Mouse (Mus musculus) left cerebral cortex, adult 9 months (tissue): ENCODE data around the gene 3100002H09Rik.
A peak's percentile ranks its signal among the peaks of the same experiment; 100 is the strongest.

Experiments
- DNase-seq, 2 experiments: peaks; one replicate each; pipeline ENCODE4 v3.0.0; 2022; ENCODE audit warnings: low spot score in 2 of 2

3100002H09Rik gene

GRCm38 (mm10) chr4:124615406-124615960 is 4.9 kb upstream of the 3100002H09Rik start:
- DNase-seq, result no peak

GRCm38 (mm10) chr4:124614189-124614588 is 3.6 kb upstream of the 3100002H09Rik start:
- no peak for DNase-seq

GRCm38 (mm10) chr4:124611768-124612167 is 1.2 kb upstream of the 3100002H09Rik start:
- DNase-seq, result no peak

- DNase-seq, result no peak
Observed at GRCm38 (mm10) chr4:124610066-124610465, 537 bp downstream of the 3100002H09Rik start.

DNA sequence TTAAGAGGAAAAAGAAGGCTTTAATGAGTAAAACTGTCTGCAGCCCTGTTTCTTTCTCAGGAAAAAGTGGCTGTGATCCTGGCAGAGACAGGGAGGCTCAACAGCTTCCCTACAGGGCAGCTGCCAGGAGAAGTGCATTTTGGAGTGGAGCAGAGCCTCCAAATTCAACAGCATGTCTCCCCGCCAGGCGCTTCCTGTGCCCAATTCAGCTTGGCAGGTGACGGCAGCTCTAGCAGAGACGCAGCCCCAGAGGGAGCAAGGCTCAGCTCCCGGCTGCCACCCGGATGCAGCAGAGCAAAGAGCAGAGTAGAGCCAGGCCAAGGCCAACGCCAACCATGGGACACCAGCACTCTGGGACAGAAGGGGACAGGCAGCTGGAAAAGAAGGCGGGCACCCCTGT is 3.4 kb downstream of the 3100002H09Rik start:
- DNase-seq, result peak in 1 of 2 experiments; percentile 50

DNA sequence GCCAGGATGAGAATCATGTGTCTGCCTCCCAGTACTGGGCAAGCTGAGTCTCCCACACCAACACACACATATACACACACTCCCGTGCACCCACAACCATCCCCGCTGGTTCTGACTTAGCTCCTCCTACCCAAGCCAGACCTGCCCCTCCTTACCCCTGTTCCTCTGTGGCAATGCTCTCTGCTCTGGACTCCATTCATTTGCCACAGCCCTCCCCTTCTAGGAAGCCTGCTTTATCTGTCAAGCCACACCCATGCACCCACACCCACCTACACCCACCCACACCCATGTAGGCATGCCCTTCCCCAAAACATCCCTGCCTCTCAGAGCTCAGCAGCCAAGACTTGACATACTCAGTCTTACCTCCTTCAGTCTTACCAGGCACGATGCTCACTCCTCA is 4.4 kb downstream of the 3100002H09Rik start:
- no peak for DNase-seq

DNA sequence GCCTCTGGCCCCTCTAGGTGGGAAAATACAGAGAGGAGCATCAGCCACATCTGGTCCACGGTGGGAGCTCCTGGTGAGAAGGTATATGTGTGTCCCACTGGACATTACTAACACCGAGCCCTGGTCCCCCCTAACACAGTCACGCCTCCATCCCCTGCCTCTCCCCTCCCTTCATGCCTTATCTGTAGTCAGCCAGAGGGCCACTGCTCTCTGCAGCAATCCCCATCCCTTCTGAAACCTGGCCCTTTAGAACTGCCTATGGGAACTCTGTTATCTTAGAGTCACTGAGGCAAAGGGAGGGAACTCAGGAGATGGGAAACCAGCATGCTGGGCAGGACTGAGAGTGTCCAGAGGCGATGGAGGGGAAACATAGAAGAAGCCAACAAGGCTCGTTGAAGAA is 5.3 kb downstream of the 3100002H09Rik start:
- DNase-seq, result no peak

DNA sequence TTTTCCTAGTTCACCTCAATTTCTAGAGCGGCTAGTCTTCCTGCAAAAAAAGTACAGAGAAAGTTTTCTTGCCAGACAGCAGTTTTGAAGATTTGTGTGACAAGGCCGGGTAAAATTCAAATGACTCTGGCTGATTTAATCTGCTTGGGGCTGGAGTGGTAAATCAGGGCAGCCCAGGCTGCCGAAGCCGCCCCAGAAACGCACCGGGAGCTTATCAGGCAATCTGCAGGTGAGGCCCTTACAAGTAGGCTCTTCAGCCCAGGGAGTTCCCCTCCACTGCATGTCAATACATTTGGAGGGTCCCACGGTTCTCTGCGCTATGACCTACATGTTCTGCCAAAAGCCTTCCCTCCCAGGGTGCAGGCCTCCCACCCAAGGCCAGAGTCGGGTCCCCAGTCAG is 6.9 kb downstream of the 3100002H09Rik start:
- DNase-seq, result no peak

DNA sequence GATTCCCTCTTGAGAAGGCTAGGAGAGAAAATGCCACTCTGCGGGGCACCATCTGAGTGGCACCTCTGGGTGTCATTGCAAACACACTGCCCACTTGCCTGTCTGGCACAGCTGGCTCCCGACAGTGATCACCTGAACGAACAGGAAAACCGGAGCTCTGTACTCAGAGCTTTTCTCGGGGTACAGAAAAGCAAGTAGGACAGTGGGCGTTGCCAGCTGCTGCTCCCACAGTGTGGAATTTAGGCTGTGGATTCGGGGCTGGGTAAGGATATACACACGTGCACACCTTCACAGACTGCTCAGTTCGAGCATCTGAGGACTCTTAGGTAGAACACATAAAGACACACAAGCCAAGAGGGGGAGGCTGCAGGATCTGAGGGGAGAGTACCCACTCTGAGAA is 14.7 kb downstream of the 3100002H09Rik start:
- DNase-seq, result peak in 1 of 2 experiments; percentile 52

- DNase-seq, result peak; percentile 70 to 89
Observed at GRCm38 (mm10) chr4:124594933-124595332, 15.7 kb downstream of the 3100002H09Rik start.

- DNase-seq, result no peak
Observed at GRCm38 (mm10) chr4:124593691-124594090, 16.9 kb downstream of the 3100002H09Rik start.

DNA sequence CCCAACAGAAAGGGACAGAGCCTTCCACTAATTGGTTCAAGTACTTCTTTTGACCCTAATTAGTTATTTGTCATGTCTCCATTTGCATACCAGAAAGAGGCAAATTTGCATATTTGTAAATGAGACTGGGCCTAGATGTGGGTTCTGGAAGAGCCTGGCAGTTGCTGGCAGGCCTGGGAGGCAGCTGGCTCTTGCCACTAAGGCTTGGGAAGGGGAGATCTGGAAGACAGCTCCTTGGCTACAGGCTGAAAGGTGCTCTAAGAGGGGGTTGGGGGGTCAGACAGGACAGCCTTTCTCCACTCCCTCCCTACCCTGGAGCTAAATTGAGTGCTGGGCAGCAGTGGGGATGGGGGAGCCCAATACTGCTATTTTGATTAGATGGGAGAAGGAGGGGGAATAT is 17.4 kb downstream of the 3100002H09Rik start:
- DNase-seq, result no peak

GRCm38 (mm10) chr4:124592241-124592640 is 18.4 kb downstream of the 3100002H09Rik start:
- DNase-seq, result peak in 1 of 2 experiments; percentile 45

- no peak for DNase-seq
Observed at GRCm38 (mm10) chr4:124580695-124581094, 29.9 kb downstream of the 3100002H09Rik start.

GRCm38 (mm10) chr4:124575955-124576445 is 34.6 kb downstream of the 3100002H09Rik start:
- no peak for DNase-seq

DNA sequence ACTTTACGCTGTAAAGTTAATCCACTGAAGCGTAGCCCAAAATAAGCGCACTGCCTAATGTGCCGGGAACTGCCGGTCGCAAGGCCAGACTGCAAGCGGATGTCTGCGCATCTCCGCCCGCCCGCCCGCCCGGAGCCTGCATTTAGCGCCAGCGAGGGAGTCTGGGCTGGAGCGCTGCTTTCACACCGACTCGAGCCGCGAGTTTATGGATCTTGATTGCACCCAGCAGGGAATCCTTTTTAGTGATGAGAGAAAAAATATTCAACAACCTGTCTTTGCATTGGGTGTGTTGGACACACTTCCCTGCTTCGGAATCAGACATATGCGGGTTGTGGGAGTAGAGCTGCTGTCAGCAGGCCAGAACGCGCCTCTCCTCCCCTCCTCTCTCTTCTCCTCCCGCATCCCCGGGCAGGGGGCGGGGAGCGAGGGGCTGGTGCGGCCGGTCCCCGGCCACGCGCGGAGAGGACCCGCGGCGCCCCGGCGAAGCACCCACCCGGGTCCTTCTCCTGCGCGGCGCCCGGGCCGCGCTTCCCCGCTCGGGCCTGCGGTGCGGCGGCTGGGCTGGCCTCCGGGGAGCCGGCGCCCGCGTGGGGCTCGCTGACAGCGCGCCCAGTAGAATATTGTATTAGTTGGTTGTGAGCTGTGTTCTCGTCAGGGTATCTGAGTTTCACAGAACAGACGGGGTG is 35.2 kb downstream of the 3100002H09Rik start:
- DNase-seq, result peak; percentile 52 to 76

DNA sequence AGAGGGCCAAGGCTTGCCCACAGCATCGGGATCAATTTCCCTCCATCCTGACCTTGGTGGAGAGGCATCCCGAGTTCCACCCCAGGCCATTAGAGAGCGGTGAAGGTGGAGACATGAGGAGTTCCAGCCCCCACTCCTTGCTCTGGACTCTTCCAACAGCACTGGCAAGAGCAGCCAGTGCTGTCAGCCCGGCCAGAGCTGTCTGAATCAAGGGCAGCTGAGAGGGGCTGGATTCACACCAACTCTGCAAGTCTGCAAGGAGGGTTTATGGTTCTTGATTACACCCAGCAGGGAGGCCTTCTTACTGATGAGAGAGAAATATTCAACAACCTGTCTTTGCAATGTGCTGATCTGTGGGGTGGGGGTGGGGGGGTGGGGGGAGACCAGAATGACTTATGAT is 37.0 kb downstream of the 3100002H09Rik start:
- no peak for DNase-seq

GRCm38 (mm10) chr4:124570977-124571376 is 39.6 kb downstream of the 3100002H09Rik start:
- DNase-seq, result no peak

- DNase-seq, result no peak
Observed at GRCm38 (mm10) chr4:124569661-124570060, 40.9 kb downstream of the 3100002H09Rik start.

DNA sequence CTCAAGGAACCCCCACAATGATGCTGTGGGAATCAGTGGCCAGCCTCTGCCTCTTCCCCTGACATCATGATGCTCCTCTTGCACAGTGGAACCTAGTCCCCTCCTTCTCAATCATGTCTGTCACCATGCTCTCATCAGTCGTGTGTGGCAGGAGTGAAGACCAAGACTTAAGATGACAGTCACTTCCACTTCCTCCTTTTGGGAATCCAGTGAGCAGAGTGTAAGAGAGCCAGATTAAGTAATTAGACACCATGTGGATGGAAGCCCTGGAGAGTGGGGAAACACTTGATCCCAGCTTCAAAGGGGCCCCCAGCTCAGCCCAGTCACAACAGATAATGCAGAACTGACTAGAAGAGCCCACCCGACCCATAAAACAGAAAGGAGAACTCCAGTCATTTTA is 47.2 kb downstream of the 3100002H09Rik start:
- no peak for DNase-seq

DNA sequence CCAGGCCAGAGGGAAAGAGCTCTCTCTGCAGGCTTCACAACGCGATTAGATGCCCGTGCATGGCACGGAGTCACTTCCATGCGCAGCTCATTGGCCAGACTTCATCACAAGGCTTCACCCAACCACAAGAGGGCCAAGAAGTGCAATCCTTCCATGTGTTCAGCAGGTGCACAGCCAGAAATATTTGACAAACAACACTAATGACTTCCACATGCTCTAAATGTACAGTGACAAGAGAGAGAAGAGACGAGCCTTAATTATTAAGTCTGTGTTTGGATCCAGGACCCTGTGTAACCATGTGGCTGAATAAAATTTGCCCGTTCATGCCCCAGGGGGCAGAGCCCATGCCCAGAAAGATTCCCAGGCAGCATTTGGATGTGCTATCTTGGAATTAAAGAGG is 47.9 kb downstream of the 3100002H09Rik start:
- no peak for DNase-seq
